ENCODE assay signal across 15 mouse cellular contexts in genomic region chr14:57760447-57761412, GRCm38 (mm10). TPM values are rescaled to one million over a fixed set of nuclear protein-coding genes. Genes with fewer than 3 reads are reported as not detected.
DNase-seq lines count a peak whose midpoint lies in the region; ATAC-seq and TF ChIP-seq lines count a peak whose summit lies in the region.
"Had no signal": no experiment of that assay in that cellular context is flagged by ENCODE, and none has a peak within 500 bp of the region (broad histone marks: within the 10 kb centered on the region; RNA-seq: fewer than 3 reads in every experiment).

No protein-coding gene starts in this region.

- H3K9me3 ChIP-seq in heart, embryonic 15.5 days (replicated peaks) = no peaks in the 10 kb centered on the region
- no peaks in the 10 kb centered on the region for H3K9me3 ChIP-seq in limb, embryonic 15.5 days
- H3K9me3 ChIP-seq in intestine, postnatal 0 days (ENCODE audit: control insufficient read depth) = no peaks in the 10 kb centered on the region
- H3K9me3 ChIP-seq: embryonic facial prominence, embryonic 13.5 days; heart, embryonic 12.5 days had no signal

- 63% methylated on average over 10 of the region's 10 CpGs for WGBS in heart, embryonic 15.5 days
- WGBS in spleen, adult 2 months = 85% methylated on average over 10 of the region's 10 CpGs
- 56% methylated on average over 10 of the region's 10 CpGs for WGBS in limb, embryonic 15.5 days
- WGBS in intestine, postnatal 0 days = 72% methylated on average over 10 of the region's 10 CpGs

- TF ChIP-seq POLR2A in spleen, adult 2 months (IDR thresholded peaks at IDR 0.05; ENCODE audit: low read depth, low read length) = no peak

- no peaks in the 10 kb centered on the region for H3K36me3 ChIP-seq in heart, embryonic 15.5 days
- no peaks in the 10 kb centered on the region for H3K36me3 ChIP-seq in spleen, adult 2 months (ENCODE audit: control insufficient read depth, insufficient read depth, low read length)
- no peaks in the 10 kb centered on the region for H3K36me3 ChIP-seq in limb, embryonic 15.5 days
- H3K36me3 ChIP-seq in intestine, postnatal 0 days (ENCODE audit: control insufficient read depth, insufficient read depth) = no peaks in the 10 kb centered on the region
- H3K36me3 ChIP-seq: embryonic facial prominence, embryonic 13.5 days; heart, embryonic 12.5 days had no signal

- H3K27me3 ChIP-seq in heart, embryonic 15.5 days = no peaks in the 10 kb centered on the region
- no peaks in the 10 kb centered on the region for H3K27me3 ChIP-seq in spleen, adult 2 months (ENCODE audit: control insufficient read depth, insufficient read depth, low read length)
- no peaks in the 10 kb centered on the region for H3K27me3 ChIP-seq in limb, embryonic 15.5 days
- no peaks in the 10 kb centered on the region for H3K27me3 ChIP-seq in intestine, postnatal 0 days (replicated peaks; ENCODE audit: control insufficient read depth, insufficient read depth, low read length)
- H3K27me3 ChIP-seq: embryonic facial prominence, embryonic 13.5 days; heart, embryonic 12.5 days had no signal

- ATAC-seq in heart, embryonic 15.5 days (replicated peaks; ENCODE audit: insufficient number of reproducible peaks, insufficient read depth, low FRiP score, low read depth) = no peak
- no peak for ATAC-seq in limb, embryonic 15.5 days (ENCODE audit: insufficient number of reproducible peaks, low FRiP score, low TSS enrichment, low read depth)
- no peak for ATAC-seq in intestine, postnatal 0 days
- ATAC-seq: inflammation-experienced regulatory T-cells, adult 6 months had no signal

- no peak for DNase-seq in heart, adult 18-20 months
- no peak for DNase-seq in spleen, adult 2 months (ENCODE audit: low read depth in 1 of 2, low spot score in 2 of 2)
- no peak for DNase-seq in spleen, postnatal 14 days (ENCODE audit: low spot score in 2 of 2)
- DNase-seq in urinary bladder, adult 2 months (ENCODE audit: low spot score) = no peak
- no peak for DNase-seq in left cerebral cortex, postnatal 4 days
- DNase-seq: cerebellum, adult 8-10 months; gastrocnemius, postnatal 10 days; thymus, postnatal 14 days had no signal

- H3K4me2 ChIP-seq in heart, embryonic 15.5 days = no peak overlapping the region
- H3K4me2 ChIP-seq in limb, embryonic 15.5 days = no peak overlapping the region
- no peak overlapping the region for H3K4me2 ChIP-seq in intestine, postnatal 0 days (replicated peaks; ENCODE audit: low read depth)
- H3K4me2 ChIP-seq: embryonic facial prominence, embryonic 13.5 days; heart, embryonic 12.5 days had no signal

- TF ChIP-seq CTCF in spleen, adult 2 months (IDR thresholded peaks at IDR 0.05; ENCODE audit: extremely low read depth, insufficient read depth, insufficient read length, insufficient replicate concordance) = no peak
- TF ChIP-seq CTCF in intestine, postnatal 0 days (IDR thresholded peaks at IDR 0.05; ENCODE audit: low read depth) = no peak

- H3K27ac ChIP-seq in heart, embryonic 15.5 days = peak overlapping the region; percentile 25; the same call in 1 of the 2 replicates
- peak overlapping the region; percentile 33; the same call in 1 of the 2 replicates for H3K27ac ChIP-seq in spleen, adult 2 months (ENCODE audit: insufficient read depth, low read length)
- H3K27ac ChIP-seq in limb, embryonic 15.5 days = peak overlapping the region; percentile 33
- no peak overlapping the region for H3K27ac ChIP-seq in intestine, postnatal 0 days (ENCODE audit: low read depth, low read length)
- H3K27ac ChIP-seq: macrophage had no signal

- H3K9ac ChIP-seq in heart, embryonic 15.5 days = no peak overlapping the region
- no peak overlapping the region for H3K9ac ChIP-seq in limb, embryonic 15.5 days
- no peak overlapping the region for H3K9ac ChIP-seq in intestine, postnatal 0 days (ENCODE audit: low read depth, low read length)
- H3K9ac ChIP-seq: embryonic facial prominence, embryonic 13.5 days; heart, embryonic 12.5 days had no signal

- H3K4me3 ChIP-seq in heart, embryonic 15.5 days = no peak overlapping the region
- no peak overlapping the region for H3K4me3 ChIP-seq in spleen, adult 2 months (ENCODE audit: extremely low read depth, insufficient read depth, insufficient read length)
- H3K4me3 ChIP-seq in limb, embryonic 15.5 days = no peak overlapping the region
- no peak overlapping the region for H3K4me3 ChIP-seq in intestine, postnatal 0 days (ENCODE audit: low read depth, low read length)
- H3K4me3 ChIP-seq: embryonic facial prominence, embryonic 13.5 days; heart, embryonic 12.5 days had no signal

- 0 out of 2 replicates have a peak, but pooled peaks cover 5% of the 10 kb centered on the region for H3K4me1 ChIP-seq in heart, embryonic 15.5 days (replicated peaks)
- H3K4me1 ChIP-seq in spleen, adult 2 months (ENCODE audit: control insufficient read depth, insufficient read depth, insufficient read length) = no peaks in the 10 kb centered on the region
- H3K4me1 ChIP-seq in limb, embryonic 15.5 days = peaks cover 13% of the 10 kb centered on the region
- H3K4me1 ChIP-seq in intestine, postnatal 0 days (replicated peaks; ENCODE audit: control insufficient read depth, insufficient read depth, low read length) = no peaks in the 10 kb centered on the region
- H3K4me1 ChIP-seq: heart, embryonic 12.5 days had no signal

- intact Hi-C loops in left cerebral cortex, postnatal 4 days (cut with DNase I) = no loop called here

RNA-seq across cellular contexts. Expression of gene Lats2, which starts 2.5 kb away (rescaled TPM):
- 20.3 and 26.2 TPM in 2 replicates for polyA plus RNA-seq in heart, embryonic 15.5 days (2015; fragmentation: Nextera tagmentation; extraction: Ambion mirVana)
- 10 to 100 TPM; 30.7 to 31.1 TPM for total RNA-seq in heart, adult 18-20 months (2021)
- 35.2 and 47.3 TPM in 2 replicates for polyA plus RNA-seq in spleen, adult 2 months (2012; rRNA removed)
- 25.0 and 28.0 TPM in 2 replicates for polyA plus RNA-seq in limb, embryonic 15.5 days (2015; fragmentation: Nextera tagmentation; extraction: Ambion mirVana)
- 35.2 and 35.9 TPM in 2 replicates for polyA plus RNA-seq in urinary bladder, adult 2 months (2012; rRNA removed)
- 10 to 100 TPM; 10.5 to 10.7 TPM for total RNA-seq in left cerebral cortex, postnatal 4 days (2021)
- 8.6 and 9.6 TPM in 2 replicates for polyA plus RNA-seq in intestine, postnatal 0 days (2015; fragmentation: Nextera tagmentation; extraction: Ambion mirVana)

RNA-seq across cellular contexts. Expression of gene Gm49361, which starts 14.8 kb away (rescaled TPM):
- polyA plus RNA-seq in heart, embryonic 15.5 days (2015; fragmentation: Nextera tagmentation; extraction: Ambion mirVana) = not detected in 2 replicates
- total RNA-seq in heart, adult 18-20 months (2021) = 1 to 10 TPM in 1 of 2 experiments, not detected in 1; 4.0 TPM
- polyA plus RNA-seq in spleen, adult 2 months (2012; rRNA removed) = 3.9 TPM in 1 of 2 replicates, not detected in the other
- polyA plus RNA-seq in limb, embryonic 15.5 days (2015; fragmentation: Nextera tagmentation; extraction: Ambion mirVana) = not detected in 2 replicates
- polyA plus RNA-seq in urinary bladder, adult 2 months (2012; rRNA removed) = not detected in 2 replicates
- 1 to 10 TPM in 1 of 2 experiments, not detected in 1; 1.0 TPM for total RNA-seq in left cerebral cortex, postnatal 4 days (2021)
- not detected in 2 replicates for polyA plus RNA-seq in intestine, postnatal 0 days (2015; fragmentation: Nextera tagmentation; extraction: Ambion mirVana)
- total RNA-seq: gastrocnemius, postnatal 10 days had no signal
- polyA plus RNA-seq: embryonic facial prominence, embryonic 13.5 days; heart, embryonic 12.5 days; inflammation-experienced regulatory T-cells, adult 6 months; macrophage had no signal

RNA-seq across cellular contexts. Expression of gene Sap18, which starts 37.2 kb away (rescaled TPM):
- polyA plus RNA-seq in heart, embryonic 15.5 days (2015; fragmentation: Nextera tagmentation; extraction: Ambion mirVana) = 17.3 and 19.7 TPM in 2 replicates
- total RNA-seq in heart, adult 18-20 months (2021) = 10 to 100 TPM; 71.5 to 74.0 TPM
- polyA plus RNA-seq in spleen, adult 2 months (2012; rRNA removed) = 3.5 and 6.2 TPM in 2 replicates
- polyA plus RNA-seq in limb, embryonic 15.5 days (2015; fragmentation: Nextera tagmentation; extraction: Ambion mirVana) = 19.2 and 22.4 TPM in 2 replicates
- polyA plus RNA-seq in urinary bladder, adult 2 months (2012; rRNA removed) = 38.9 and 49.8 TPM in 2 replicates
- total RNA-seq in left cerebral cortex, postnatal 4 days (2021) = 10 to 100 TPM; 42.5 to 48.3 TPM
- polyA plus RNA-seq in intestine, postnatal 0 days (2015; fragmentation: Nextera tagmentation; extraction: Ambion mirVana) = 11.1 and 11.9 TPM in 2 replicates
